Mouse (Mus musculus) cerebellum, postnatal 4 days (tissue): ENCODE data around the gene Armh2.

Source experiments
- DNase-seq, 2 experiments: peaks; one replicate each; pipeline ENCODE4 v3.0.0; 2022; ENCODE audit warnings: low spot score in 2 of 2, mixed read lengths in 1 of 2

Armh2 gene

DNA sequence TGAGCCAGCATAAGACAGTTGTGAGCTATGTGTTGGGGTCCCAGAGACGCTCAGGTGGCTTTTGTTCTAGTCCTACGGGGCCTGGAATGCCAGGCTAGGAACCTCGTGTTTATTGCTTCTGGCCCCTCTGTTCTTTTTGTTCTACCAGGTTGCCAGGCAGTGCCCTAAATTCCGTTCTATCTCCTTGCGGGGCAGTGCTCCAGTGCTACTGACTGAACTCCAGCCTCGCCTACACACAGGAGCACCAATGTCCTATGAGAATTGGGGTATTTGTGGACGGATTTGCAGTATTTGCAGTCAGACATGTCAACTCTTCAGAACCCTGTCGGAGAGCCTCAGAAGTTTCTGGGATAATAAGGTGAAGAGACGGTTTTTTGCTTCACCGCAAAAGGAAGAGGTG lies at the start of gene Armh2:
Gene Armh2 (plus strand): TSS at position 205 of the 400 bp plus-strand sequence.
- no peak for DNase-seq

GRCm38 (mm10) chr13:24693312-24693711 lies 47.7 kb upstream of the Armh2 start:
- DNase-seq, result no peak

- no peak for DNase-seq
These were observed 42.3 kb upstream of the Armh2 start for GRCm38 (mm10) chr13:24698746-24699145.

DNA sequence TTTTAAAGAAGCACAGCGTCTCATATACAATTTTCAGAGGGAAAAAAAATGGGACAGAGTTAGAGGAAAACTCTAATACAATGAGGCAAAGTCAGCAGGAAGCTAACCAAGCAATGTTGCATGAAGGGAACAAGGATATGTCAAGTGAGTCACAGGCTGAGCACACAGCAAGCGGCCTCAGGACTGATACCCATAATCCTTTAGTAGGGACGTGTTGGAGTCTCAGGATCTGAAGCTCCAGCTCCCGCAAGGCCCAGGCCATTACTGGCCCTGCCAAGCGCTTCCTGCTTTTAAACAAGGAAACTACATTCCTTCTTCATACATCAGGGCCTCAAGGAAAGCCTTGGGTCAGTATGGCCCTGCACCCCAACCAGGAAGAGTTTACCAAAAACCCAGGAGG lies 38.9 kb upstream of the Armh2 start:
- no peak for DNase-seq

- DNase-seq, result no peak
These were observed 31.2 kb upstream of the Armh2 start for GRCm38 (mm10) chr13:24709656-24710396.

- no peak for DNase-seq
These were observed 30.1 kb upstream of the Armh2 start for GRCm38 (mm10) chr13:24710968-24711367.

- DNase-seq, result no peak
These were observed 28.4 kb upstream of the Armh2 start for GRCm38 (mm10) chr13:24712581-24713130.

- DNase-seq, result peak; percentile 93
These were observed 27.5 kb upstream of the Armh2 start for GRCm38 (mm10) chr13:24713434-24714000.

DNA sequence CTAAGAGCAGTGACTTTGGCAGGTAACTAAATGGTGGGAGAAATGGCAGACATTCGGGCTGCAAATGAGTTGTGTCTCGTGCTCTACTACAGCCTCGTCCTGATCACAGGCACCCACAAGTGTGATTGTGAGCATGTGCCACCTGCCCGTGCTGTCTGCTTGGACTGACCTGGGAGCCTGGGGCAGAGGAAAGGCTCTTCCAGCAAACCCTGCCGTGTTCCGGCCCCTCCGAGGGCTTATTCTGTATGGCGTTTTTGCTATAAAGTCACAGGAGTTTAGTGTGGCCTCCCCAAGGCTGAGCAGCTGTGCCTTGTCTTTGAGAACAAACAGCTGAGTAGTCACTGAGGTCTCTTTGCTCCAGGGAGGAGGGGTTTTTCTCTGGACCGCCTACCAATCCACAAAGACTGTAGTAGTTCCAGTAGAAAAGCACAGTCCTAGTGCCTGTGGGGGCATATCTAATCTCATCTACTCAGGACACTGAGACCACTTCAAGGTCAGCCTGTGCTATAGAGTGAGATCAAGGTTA lies 26.6 kb upstream of the Armh2 start:
- DNase-seq, result no peak

DNA sequence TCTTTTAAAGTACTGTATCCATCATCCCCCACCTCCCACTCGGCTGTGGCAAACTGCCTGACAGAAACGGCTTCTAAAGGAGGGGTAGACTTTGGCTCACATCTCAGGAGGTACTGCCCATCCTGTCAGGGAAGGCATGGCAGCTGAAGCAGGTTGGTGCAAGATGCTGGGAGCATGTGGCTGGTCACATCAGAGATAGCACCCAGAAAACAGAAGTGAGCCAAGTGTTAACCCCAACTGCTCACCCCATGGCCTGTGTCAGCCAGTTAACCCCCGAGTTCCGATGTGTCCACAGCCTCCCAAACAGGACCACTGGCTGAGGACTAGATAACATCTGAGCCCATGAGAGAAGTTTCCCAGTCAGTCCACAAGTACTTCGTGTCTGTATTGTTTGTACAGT lies 25.4 kb upstream of the Armh2 start:
- DNase-seq, result no peak

GRCm38 (mm10) chr13:24716441-24716840 lies 24.6 kb upstream of the Armh2 start:
- DNase-seq, result no peak

DNA sequence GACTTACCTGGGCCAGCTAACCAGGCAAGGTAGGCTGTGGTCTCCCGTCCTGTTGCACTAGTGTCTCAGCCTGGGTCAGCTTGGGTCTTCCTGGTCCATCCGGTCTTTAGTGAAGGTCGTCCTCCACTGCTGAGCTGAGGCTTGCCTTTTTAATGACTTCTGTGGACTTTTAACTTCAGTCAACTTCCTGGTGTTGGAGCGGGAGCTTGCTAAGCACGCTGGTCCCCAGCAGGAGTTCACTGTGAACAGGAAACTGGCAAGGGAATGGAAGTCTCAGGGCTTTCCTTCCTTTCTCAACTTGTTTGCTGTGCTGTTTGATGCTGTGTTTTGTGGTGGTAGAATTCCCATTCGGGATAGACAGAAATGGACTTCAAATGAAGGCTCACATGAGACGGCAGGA lies 23.4 kb upstream of the Armh2 start:
- no peak for DNase-seq

DNA sequence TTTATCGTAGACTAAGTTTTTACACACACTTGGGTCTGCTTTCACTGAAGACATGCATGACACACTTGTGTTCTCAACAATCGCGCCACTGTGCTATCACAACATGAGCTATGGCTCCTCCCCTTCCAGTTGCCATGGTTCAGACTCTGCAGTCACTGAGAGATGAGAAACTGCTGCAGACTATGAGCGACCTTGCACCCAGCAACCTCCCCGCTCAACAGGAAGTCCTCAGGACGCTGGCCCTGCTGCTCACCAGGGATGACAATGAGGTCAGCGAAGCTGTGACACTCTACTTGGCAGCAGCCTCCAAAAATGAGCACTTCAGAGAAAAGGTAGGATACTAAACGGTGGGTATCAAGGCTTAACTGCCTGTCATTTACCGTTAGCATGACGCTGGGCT lies 19.5 kb upstream of the Armh2 start:
- DNase-seq, result no peak

- DNase-seq, result no peak
These were observed 17.2 kb upstream of the Armh2 start for GRCm38 (mm10) chr13:24723699-24724394.

DNA sequence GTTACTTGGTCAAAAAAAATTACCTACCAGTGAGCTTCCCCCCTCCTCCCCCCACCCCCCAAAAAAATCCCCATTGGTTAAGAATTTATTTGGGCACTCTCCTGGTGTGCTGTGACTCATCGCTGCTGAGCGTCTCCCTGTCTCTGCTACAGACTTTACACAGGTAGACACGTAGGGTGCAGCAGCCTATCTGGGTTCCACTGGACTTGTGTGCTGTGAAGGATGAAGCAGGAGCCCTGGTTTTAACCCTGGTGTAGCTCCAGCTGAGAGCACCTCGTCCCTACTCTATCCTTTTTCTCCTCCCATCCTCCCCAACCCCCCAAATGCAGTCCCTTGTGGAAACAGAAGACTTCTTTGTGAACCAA lies 16.7 kb upstream of the Armh2 start:
- no peak for DNase-seq

DNA sequence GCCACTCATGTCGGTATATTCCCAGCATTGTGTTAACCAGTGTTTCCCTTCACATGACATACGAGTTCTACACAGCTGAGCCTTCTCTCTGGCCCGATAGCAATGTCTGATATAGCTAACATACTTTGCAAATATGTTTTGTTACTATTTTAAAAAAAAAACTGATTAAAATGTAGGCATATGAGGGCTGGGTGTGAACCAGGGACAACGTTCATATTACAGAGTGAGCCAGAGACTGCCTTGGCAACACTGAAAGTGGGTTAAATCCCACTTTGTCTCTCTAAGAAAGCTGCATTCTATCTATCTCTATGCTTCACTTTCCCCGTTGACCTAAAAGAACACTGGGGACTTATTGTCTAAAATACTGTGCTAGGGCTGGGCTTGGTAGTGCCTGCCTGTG lies 11.9 kb upstream of the Armh2 start:
- DNase-seq, result no peak

- no peak for DNase-seq
These were observed 6.5 kb upstream of the Armh2 start for GRCm38 (mm10) chr13:24734502-24734901.

GRCm38 (mm10) chr13:24735608-24736131 lies 5.4 kb upstream of the Armh2 start:
- DNase-seq, result no peak

DNA sequence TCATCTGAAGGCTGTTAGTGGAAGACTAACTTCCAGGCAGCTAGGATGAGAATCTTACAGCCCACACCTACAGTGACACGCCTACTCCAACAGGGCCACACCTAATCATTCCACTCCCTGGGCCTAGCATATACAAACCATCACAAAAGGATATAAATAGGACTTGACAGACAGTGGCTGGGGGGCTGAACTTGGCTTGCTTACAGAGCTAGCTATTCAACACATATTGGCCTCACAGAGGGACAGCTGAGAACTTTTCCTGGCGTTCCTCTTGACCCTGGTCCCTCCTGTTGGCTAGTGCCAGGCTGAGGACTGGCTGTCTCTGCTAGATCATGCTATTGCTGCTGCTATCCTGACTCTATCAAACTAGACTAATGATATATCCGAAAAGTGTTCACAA lies 6.8 kb downstream of the Armh2 start:
- no peak for DNase-seq

- no peak for DNase-seq
These were observed 9.8 kb downstream of the Armh2 start for GRCm38 (mm10) chr13:24750807-24751206.

DNA sequence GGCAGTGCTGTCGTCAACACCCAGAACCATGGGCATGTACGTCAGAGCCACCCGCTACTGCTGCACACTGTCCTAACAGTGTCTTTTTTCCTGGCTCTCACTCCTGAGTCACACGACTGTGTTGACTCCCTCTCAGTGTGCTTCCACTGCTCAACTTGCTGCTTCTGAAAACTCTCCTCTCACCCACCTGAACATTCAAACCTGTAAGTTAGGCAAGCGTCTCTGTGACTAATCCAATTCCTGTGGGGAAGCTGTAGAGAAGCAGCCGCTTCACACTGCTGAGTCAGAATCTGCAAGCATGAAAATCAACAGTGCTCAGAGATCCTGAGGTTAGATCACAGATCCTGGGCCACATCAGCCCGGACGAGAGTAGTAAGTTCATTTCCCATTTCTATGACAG lies 10.4 kb downstream of the Armh2 start:
- no peak for DNase-seq

DNA sequence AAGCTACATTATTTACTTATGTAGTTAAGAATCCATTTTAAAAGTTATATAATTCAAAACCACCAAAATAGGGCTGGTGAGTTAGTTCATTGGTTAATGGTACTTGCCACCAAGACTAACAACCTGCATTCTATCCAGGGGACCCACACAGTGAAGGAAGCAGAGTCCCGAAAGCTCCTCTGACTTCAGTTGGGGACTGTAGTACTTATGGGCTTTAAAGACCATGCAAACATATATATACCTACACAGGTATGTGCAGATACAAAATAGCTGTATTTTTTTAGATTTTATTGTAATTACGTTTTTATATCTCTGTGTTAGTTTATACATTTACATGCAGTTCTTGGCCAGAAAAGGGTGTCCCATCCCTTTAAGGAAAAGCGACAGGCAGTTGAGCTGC lies 15.7 kb downstream of the Armh2 start:
- no peak for DNase-seq
